Mouse (Mus musculus) layer of hippocampus, adult 9-11 months (tissue): Measurements from ENCODE around the gene Bora.
"Not testable (repeated sequence)": the region's sequence is repeated elsewhere in the genome, so short reads cannot be mapped to it uniquely, and the experiment has no call there.

ENCODE experiments used
- DNase-seq: peaks from one replicate; pipeline ENCODE4 v3.0.0; 2022

Gene Bora

DNA sequence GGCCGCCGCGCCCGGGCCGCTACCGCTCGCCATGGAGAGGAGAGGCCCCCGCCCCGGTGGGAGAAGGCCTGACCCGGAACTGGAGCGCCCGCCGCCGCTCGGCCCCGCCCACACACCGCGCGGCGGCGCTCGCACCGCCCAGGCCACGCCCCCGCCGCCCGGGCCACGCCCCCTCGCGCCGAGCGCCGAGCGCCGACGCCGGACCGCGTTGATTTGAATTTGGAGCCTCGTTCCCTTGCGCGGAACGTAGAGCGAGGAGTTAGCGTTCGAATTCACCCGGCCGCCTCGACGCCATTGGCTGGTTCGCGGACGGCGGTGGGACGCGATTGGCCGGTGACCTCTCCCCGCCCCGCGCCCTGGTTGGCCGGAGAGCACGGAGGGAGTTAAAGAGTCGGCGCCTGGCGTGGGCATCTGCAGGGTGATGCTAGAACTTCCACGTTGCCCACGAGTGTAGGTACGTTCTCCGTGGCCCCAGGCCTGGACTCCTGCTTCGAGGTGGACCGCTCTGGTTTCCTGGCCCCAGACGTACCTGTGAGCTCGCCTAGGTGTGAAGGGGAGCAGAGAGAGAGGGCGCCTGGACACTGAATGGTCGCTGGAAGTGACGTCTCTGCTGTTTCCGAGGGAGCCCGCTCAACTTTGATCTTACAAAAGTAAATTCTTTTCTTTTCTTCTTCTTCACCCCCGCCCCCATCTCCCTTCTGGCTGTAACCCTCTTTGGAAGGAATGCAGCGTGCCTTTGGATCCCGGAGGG is at the start of gene Bora, which contains the start of gene Mzt1:
Bora (plus strand) TSS at position 192 of the 751 bp plus-strand sequence.
Mzt1 (minus strand) TSS at position 104 of the 751 bp plus-strand sequence.
- DNase-seq, result peak; percentile 90

DNA sequence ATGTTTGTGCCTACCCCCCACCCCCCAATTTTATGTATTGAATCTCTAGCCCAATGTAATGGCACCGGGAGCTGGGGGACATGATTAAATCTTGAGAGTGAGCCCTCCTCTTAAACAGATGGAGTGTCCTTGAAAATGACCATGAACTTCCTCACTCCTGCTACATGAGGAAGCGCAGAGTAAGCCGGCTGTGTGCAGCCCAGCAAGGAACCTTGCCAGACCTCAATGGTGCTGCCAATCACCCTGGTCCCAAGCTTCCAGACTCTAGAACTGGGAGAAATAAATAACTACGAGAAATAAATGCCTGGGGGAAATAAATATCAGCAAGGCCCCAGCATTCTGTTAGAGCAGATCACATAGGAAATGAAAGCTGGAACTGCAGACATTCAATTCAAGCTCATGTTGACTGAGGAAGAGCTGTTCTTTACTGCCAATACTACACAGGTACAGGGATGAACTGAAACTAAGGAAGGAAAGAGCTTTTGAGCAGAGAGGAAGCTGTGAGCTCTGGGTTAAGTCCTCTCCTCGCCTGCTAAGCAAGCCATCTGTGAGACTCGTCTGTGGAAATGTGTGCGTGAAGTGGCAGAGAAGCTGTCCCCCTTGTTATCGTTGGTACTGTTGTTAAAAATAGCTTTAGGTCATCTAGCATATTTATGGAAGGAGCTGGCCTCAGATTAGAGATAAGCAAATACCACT is 35.6 kb upstream of the Bora start:
- no peak for DNase-seq

DNA sequence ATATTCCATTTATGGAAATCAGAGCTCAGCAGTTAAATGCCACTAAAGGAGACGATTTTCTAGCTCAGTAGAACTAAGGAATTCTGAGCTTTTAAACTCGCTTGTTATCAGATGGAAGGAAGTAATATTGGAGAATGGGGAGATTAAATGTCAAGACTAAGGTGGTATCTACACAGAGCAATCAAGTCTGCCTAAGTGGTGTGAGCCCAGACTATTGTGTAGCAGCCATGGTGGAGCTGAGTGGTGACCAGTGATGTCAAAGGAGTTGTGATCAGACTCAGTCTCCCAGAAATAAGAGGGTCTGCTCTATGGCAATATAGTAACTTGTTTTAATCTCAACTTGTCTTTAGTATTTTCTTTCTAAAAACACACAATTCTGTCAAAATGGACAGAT is 35.1 kb upstream of the Bora start:
- no peak for DNase-seq

DNA sequence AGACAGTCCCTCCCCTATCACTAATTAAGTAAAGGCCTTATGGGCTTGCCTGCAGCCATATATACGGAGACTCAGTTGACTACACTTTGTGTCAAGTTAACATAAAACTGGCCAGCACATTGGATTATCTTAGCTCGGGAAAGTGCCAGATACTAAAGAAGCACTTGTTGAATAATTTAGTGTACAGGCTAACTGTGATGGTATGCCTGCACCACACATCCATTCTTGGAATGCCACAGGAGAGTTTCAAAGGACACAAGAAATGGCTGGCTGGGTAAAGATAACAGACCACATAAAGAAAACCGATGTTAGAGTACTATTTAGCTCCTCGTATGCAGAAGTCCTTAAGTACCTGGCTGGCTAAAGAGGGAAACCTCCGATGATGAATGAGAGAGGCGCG is 27.3 kb upstream of the Bora start:
- DNase-seq, result no peak

DNA sequence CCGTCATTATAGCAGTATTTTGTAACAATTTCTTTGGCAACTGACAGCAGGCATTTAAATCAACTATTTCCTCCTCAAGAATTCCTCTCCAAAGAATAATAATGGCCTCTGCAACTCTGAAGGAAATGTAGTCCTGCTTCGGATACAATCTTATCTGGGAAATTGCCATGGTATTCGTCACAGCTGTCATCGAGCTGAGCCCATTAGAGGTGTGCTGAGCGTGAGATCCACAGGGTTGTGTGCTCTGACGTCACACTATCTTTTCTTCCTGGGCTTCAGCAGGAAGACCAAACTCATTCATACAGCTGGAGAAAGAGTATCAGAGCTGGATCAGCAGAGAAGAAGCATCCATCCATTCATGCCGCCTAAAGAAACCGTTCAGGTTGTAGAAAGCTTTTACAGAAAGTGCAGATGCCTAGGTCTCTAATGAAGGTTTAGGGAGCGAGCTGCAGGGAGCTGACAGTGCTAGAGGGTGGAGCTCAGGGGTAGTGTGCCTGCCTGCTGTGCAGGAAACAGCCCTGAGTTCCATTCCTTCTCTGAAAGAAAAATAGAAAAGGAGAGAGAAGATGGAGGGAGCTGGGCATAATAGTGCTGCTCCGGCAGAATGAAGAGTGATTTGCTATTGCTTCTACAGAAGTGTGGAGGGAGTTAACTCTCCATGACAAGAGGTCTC is 26.8 kb upstream of the Bora start:
- DNase-seq, result no peak

DNA sequence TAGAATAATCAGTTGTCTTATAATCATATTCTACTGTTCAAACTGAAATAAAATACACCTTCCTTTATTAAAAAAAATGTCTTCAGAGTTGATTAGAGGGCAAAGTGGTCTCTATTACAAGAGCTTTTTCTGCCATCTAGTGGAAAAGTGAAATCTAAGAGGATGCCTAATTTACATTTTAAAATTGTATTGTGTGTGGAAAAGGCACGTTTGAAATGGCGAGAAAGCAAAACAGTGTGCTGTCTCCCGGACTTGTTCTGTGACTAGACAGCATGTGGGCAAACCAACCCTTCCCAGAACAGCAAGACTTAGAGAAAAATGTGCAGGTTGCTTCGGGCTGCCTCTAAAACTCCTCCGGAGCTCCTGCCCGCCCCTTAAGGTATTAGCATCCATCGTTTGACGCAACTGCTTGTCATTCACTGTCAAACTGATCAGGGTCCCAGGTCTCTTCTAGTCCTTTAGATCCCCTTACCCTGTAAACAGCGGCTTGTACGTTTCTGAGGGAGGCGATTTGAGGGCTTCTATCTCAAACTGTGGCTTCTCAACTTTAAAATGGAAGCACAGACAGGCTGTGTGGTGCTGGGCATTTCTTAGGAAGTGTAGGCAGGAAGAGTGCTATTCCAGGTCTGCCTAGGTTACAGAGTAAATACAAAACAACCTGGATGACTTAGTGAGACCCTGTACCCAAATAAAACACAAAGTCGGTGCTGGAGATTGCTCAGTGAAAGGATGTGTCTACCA is 23.5 kb upstream of the Bora start:
- no peak for DNase-seq

DNA sequence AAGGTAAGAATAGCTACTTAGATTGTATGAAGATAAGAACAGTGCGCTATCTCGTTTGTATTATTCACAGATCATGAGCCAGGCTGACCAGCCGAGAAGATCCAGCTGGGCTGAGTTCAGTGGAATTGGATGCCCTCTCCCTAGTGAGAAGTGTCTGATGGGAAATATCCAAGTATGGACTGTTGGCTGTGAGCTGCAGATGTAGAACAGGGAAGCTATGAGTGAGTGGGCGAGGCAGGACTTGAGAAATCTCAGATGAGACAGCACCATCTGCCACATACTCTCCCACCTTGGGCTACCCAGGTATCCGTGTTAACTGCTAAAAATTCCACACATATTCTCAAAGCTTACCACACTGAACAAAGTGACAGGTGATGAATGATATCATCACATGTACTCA is 16.0 kb upstream of the Bora start:
- no peak for DNase-seq

DNA sequence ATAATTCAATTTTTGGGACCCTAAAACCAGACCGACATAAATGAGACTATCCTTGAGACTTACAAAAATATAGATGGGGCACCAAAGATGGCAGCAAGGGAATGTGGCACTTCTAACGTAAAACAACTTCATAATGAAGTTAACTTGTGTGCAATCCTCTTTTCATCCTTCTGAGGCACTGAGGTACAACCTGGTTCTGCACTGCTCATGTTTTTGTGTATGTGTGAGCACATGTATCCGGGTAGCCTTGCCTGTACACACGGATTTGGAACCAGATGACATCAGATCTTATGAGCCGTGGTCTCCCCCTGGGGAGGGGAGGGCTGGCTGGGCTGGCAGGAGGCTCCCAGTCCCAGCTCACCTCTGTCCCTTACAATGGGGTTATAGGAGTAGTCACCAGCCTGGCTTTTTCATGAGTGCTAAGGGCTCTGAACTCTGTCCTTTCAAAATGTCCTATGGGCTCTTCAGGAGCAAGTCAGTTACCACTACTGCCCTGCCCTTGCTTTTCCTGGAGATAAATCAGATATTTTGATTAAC is 14.6 kb upstream of the Bora start:
- no peak for DNase-seq

DNA sequence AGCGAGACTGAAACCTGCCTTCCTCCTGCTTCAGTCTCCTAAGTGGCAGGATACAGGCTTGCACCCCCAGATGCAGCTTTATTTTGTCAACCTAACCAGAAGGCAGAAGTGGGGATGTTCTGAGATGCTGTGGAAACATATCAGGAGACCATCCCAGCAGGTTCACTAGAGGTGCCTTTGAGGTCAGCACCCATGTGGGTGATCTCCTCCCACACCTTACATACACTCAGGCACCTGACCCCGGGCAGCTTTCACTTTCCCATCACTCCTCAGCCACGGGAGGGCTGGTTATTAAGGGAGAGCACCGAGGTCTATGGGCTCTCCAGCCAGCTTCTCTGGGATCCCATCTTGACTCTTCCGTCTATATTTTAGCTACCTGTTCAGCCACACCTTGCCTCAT is 13.4 kb upstream of the Bora start:
- no peak for DNase-seq

DNA sequence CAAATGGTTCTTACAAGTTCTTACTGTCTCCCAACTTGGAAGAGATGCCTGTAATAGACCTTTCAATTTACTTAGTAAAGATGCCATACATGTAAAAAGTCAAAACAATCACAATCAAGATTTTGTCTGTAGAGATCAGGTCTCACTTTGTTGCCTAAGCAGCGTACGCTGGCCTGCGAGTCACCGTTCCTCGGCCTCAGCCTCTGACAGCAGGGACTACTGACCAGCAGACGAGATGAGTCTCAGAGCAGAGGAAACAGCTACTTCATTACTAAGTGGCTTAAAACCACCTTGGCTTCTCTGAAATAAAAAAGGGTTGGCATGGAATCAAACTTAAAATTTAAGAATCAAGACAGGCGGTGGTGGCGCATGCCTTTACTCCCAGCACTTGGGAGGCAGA is 11.2 kb upstream of the Bora start:
- DNase-seq, result not testable (repeated sequence)

DNA sequence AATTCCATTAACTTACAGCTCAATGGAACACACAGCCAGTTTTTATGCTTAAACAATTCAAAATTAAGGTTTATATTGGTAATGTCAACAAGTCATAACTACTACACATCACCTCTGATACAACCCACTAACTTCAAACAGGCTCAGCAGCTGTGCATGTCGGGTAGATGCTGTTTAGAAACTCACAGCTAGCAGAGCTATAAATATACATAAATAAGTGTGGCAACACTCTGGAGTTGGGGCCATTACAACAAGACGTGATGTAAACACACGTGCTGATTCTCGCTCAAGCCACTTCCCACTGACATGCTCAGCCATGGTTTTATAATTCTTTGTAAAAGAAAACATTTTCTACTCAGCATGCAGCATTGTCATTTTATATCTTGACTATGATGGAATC is 10.0 kb upstream of the Bora start:
- no peak for DNase-seq

DNA sequence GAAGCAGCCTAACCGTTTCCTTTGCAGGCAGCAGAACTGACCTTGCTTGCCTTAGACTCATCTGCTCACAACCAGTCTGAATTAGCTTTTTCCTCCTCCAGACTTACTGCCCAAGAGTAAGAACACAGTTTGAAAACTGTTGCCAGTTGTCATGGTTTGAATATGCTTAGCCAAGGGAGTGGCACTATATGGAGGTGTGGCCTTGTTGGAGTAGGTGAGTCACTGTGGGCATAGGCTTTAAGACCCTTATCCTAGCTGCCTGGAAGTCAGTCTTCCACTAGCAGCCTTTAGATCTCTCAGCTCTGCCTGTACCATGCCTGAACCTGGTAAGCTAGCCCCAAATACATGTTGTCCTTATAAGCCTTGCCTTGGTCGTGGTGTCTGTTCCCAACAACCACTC is 8.3 kb upstream of the Bora start:
- no peak for DNase-seq

DNA sequence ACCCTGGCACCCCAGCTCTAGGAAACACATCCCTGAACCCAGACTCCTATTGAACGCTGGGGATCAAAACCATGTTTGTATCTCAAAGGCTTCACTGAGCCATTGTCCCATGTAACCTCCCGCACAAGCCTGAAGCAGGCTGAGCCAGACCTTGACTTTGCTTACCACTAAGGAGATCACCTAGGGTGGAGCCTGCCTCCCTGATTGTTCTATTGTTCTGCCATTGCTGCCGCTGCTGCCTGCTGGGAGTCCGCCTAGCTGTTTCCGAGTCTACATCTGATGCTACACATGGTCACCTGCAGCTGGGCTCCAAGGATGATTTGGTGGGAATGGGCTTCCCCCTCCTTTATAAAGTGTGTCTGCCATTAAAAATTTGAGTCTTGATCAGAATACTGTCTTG is 6.7 kb upstream of the Bora start:
- not testable (repeated sequence) for DNase-seq

DNA sequence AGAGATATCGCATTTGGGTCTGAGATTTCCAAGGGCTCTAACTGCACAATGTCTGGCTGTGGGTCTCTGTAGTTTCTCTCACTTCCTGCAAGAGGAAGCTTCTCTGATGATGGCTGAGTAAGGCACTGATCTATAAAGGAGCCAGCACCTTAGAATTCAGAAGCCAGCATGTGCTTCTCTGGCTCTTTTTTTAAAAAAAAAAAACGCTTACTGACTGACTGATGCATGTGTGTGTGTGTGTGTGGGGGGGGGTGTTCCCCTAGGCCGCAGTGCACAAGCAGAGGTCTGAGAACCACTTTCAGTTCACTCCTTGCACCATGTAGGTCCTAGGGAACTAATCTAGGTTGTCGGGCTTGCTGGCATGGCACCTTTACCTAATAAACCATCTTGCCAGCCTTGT is 4.6 kb upstream of the Bora start:
- DNase-seq, result no peak

DNA sequence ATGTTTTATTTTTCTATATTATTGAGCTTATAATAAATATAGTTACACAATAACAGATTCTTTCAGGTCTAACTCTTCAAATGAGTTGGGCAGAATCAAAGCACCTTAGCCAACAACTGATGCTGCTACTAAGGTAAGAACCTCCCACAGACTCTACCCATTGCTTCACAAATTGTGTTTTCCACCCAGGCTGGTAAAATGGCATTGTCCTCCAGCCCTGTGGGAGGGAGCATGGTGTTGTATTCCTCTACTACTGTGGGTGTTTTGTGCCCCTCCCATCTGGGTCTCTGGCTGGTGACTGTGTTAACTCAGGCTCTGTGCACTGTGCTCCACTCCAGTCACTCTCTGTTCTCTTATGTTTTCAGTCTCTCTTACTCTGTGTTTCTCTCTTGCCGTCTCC is 2.5 kb upstream of the Bora start:
- DNase-seq, result peak; percentile 37

DNA sequence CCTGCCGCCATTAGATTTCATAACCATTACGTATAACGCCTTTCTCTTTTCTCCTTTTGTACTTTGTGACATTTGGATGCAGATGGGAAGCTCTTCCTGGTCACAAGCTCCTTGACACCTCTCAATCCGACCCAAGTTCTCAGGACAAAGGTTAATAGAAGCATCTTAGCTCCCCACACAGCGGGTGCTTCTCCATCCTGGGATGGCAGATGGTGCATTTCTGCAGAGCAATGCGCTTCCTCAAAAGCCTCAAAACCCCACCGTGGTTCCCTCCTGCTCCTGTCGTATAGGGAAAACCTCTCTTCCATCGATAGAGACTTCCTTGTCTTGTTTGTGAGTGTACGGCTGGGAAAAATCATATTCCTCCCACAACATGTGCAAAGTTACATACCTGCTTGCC is 1.9 kb upstream of the Bora start:
- no peak for DNase-seq

DNA sequence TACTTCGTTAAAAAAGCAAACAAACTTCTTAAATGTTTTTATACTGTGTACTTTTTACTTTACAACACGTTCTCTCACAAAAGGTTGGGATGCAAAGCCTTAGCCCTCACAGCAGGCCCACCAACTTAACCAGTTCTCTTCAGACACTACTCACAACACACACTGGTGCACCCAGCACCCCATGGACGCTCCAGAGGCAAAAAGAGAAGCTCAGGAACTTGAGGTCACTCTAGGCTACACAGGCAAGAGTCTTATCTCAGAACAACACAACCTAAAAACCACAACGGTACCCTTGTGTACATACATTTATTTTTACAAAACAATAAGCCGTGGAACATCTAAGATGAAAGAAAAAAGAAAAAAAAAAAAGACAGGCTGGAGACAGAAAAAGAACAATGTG is 1.3 kb upstream of the Bora start:
- DNase-seq, result no peak

DNA sequence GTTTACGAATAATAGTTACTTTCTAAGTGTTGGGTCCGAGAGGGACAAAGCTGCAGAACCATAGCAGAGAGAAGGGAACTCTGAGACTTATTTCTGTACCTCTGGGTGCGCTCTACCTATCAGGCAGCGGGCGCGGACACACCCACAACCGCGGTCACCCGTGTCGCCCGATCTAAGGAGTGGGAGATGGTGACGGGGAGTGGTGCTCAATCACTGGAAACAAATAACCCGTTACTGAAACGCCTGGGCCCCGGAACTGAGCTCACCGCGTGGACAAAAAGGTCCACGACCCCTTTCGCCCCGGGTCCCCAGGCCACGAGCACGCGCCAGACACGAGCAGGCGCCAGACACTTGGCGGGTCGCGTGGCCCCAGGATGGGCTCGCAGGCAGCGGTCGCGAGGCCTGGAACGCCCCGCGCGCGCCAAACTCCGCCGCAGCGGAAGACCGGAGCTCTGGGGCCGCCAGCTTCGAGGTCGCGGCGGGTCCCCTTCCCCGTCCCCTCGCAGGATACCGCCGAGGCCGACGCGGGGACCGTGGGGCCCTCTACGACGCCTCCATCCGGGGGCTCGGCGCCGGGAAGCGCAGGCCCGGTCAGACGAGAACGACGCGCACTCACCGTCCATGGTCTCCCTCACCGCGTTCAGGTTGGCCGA is 518 bp upstream of the Bora start:
- DNase-seq, result peak; percentile 17

DNA sequence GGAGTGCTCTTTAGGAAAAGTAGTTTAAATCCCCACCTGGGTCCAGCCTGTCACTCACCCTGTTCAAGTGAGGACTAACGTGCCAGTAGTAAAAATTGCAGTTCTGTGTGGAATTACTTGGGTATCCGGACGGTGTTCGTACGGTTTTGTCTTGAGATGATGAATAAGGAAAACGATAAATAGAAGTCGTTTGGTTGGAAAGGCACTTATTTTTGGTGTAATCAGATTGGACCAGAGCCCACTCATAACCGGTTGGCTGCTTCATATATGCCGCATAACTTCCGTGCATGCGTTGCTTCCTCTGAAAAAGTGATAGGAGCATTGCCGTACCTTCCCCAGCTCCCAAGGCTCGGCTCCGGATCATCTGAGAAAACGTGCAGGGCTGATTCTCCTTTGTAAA is 760 bp downstream of the Bora start:
- DNase-seq, result no peak

DNA sequence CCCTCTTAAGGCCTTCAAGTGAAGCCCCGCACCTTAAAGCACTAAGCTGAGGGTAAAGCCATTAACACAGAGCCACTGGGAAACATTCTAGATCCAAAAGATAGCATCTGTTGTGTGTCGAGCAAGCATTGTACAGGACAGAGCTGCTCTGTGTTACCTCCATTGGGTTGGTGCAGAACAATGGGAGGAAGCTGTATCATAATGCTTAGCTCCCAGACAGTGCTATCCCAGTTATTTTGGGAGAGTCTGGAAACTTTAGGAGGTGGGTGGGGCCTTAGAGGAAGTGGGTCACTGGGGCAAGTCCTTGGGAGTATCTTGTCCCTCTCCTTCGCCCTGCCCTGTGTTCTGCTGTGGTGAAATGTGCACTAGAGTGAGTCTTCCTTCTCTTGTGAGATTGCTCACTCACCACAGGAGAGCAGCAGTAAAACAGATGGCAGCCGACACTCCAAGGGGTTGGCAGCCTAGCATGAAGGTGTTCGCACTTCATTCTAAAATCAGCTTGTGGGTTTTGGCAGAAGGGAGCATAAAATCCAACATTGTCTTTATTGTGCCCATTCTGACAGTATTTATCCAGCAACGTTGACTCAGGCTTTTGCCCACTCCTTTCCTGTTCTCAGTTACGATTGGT is 13.1 kb downstream of the Bora start:
- no peak for DNase-seq

DNA sequence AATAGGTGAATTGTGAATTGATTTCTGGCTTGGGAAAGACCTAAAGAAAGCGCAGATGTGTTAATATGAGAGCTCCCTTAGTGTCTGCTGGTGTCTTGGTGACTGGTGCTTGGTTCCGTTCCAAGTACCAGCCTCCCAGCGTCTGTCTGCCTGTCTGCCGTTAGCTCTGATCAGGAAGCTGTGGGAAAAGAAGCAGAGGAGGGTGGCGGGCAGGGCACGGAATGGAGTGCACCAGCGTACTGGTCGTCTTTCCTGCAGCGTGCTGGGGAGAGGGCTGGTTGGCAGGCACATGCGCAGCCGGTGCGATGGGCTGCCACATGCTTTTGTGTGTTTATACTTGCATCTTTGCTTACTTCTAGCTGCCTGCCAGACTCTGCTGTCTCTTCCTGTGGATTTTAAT is 14.6 kb downstream of the Bora start:
- DNase-seq, result peak; percentile 62

DNA sequence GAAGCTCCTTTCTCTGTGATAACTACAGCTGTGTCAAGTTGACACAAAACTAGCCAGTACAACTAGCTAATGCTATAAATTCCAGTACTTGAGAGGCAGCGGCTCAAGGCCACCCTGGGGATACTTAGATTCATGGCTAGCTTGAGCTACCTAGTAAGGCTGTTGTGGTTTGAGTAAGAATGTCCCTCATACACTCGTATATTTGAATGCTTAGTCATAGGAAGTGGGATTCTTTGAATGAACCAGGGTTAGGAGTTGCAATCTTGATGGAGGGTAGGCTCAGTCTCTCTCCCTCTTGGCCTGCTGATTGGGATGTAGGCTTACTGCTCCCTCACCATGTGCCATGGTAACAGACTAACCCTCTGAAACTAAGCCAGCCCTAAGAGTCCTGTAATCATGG is 17.1 kb downstream of the Bora start:
- DNase-seq, result no peak
